Comparison of ENCODE assay signal across 9 mouse cellular contexts in genomic region chr5:18916688-18917285, GRCm38 (mm10).
DNase-seq lines count a peak whose midpoint lies in the region; ATAC-seq and TF ChIP-seq lines count a peak whose summit lies in the region.
"Had no signal": no experiment of that assay in that cellular context is flagged by ENCODE, and none has a peak within 500 bp of the region (broad histone marks: within the 10 kb centered on the region; RNA-seq: fewer than 3 reads in every experiment).

No protein-coding gene starts in this region.

- no peak overlapping the region for H3K4me2 ChIP-seq in hindbrain, embryonic 13.5 days

- H3K4me1 ChIP-seq in embryonic facial prominence, embryonic 10.5 days, result no peaks in the 10 kb centered on the region
- H3K4me1 ChIP-seq in hindbrain, embryonic 13.5 days (replicated peaks), result no peaks in the 10 kb centered on the region

- H3K4me3 ChIP-seq in embryonic facial prominence, embryonic 10.5 days, result no peak overlapping the region
- no peak overlapping the region for H3K4me3 ChIP-seq in hindbrain, embryonic 13.5 days
- H3K4me3 ChIP-seq in left cerebral cortex, adult 2 months, result no peak overlapping the region
- H3K4me3 ChIP-seq: myocyte had no signal

- 44% methylated on average over 7 of the region's 7 CpGs for WGBS in embryonic facial prominence, embryonic 10.5 days
- WGBS in hindbrain, embryonic 13.5 days, result 45% methylated on average over 7 of the region's 7 CpGs

- peak; percentile 82 for ATAC-seq in hindbrain, embryonic 13.5 days (ENCODE audit: low FRiP score)

- H3K27me3 ChIP-seq in embryonic facial prominence, embryonic 10.5 days (replicated peaks; ENCODE audit: low read depth, poor library complexity, severe bottlenecking), result no peaks in the 10 kb centered on the region
- no peaks in the 10 kb centered on the region for H3K27me3 ChIP-seq in hindbrain, embryonic 13.5 days

- no peaks in the 10 kb centered on the region for H3K36me3 ChIP-seq in embryonic facial prominence, embryonic 10.5 days (replicated peaks)
- no peaks in the 10 kb centered on the region for H3K36me3 ChIP-seq in hindbrain, embryonic 13.5 days

- intact Hi-C loops in left cerebral cortex, adult 2 months (cut with DNase I), result loop anchor here (1.0 kb wide), 1 partner anchor 485 kb away; no protein-coding TSS in a partner anchor

- TF ChIP-seq CTCF in left cerebral cortex, adult 2 months (IDR thresholded peaks at IDR 0.05), result peak; percentile 75

- H3K27ac ChIP-seq in embryonic facial prominence, embryonic 10.5 days (replicated peaks), result no peak overlapping the region
- H3K27ac ChIP-seq in hindbrain, embryonic 13.5 days, result no peak overlapping the region
- H3K27ac ChIP-seq in left cerebral cortex, adult 2 months, result no peak overlapping the region

- DNase-seq in heart, adult 18-20 months, result peak; percentile 4 to 38
- DNase-seq in heart, adult 9 months (ENCODE audit: low spot score in 2 of 2), result no peak
- DNase-seq in adrenal gland, adult 2 months, result peak; percentile 53
- DNase-seq in embryonic facial prominence, embryonic 10.5 days (ENCODE audit: low spot score), result peak; percentile 32
- DNase-seq in left cerebral cortex, adult 2 months (ENCODE audit: extremely low spot score in 1 of 2, low spot score in 2 of 2), result peak; percentile 49 to 69
- DNase-seq in retina, postnatal 7 days (ENCODE audit: low read depth, low spot score), result peak; percentile 35
- no peak for DNase-seq in thymus, postnatal 0 days (ENCODE audit: low spot score)

- H3K9me3 ChIP-seq in embryonic facial prominence, embryonic 10.5 days, result no peaks in the 10 kb centered on the region
- H3K9me3 ChIP-seq in hindbrain, embryonic 13.5 days, result no peaks in the 10 kb centered on the region

- H3K9ac ChIP-seq in hindbrain, embryonic 13.5 days, result no peak overlapping the region

Comparison
In these comparisons a context has a peak if more than half of its experiments do, and no peak if none do; other contexts are left out.
1. DNase-seq: peak in heart, adult 18-20 months (2 of 2), adrenal gland, adult 2 months (single experiment), embryonic facial prominence, embryonic 10.5 days (single experiment), left cerebral cortex, adult 2 months (2 of 2) and retina, postnatal 7 days (single experiment); none in heart, adult 9 months (0 of 2) and thymus, postnatal 0 days (single experiment).